Mouse (Mus musculus) heart, adult 2 months (tissue): Measurements from ENCODE around the gene Ciz1. TPM values are rescaled to one million over a fixed set of nuclear protein-coding genes. Genes with fewer than 3 reads are reported as not detected.

Experiments used
- DNase-seq, 2 experiments: peaks; one replicate each; pipeline ENCODE4 v3.0.0; 2021
- H3K27ac ChIP-seq: fragments of 200-600 bp; 2 replicates; pipeline ENCODE4 v1.8.1; 2022
- H3K27me3 ChIP-seq: fragments of 200-500 bp; 2 replicates; pipeline ENCODE4 v1.6.1; 2012; ENCODE audit warnings: mild to moderate bottlenecking, low read length, inconsistent platforms, mixed read lengths; ENCODE audit not compliant: control insufficient read depth, insufficient read depth
- H3K36me3 ChIP-seq: fragments of 200-500 bp; 2 replicates; pipeline ENCODE4 v1.6.1; 2012; ENCODE audit warnings: low read length, inconsistent platforms; ENCODE audit not compliant: control insufficient read depth, insufficient read depth
- H3K4me1 ChIP-seq: fragments of 200-500 bp; 2 replicates; pipeline ENCODE4 v1.6.1; 2011; ENCODE audit warnings: low read length; ENCODE audit not compliant: control insufficient read depth, insufficient read depth
- H3K4me3 ChIP-seq: fragments of 200-600 bp; 2 replicates; pipeline ENCODE4 v1.8.1; 2022
- H3K79me2 ChIP-seq: fragments of 200-500 bp; replicated peaks from 2 replicates; pipeline ENCODE4 v1.6.1; 2012; ENCODE audit warnings: mild to moderate bottlenecking, inconsistent platforms, low read length, moderate library complexity, mixed read lengths; ENCODE audit not compliant: control insufficient read depth, insufficient read depth
- H3K9ac ChIP-seq: fragments of 200-500 bp; 2 replicates; pipeline ENCODE4 v1.6.1; 2012; ENCODE audit warnings: low read depth, mild to moderate bottlenecking, control low read depth, inconsistent platforms, low read length, mixed read lengths
- CTCF ChIP-seq: fragments of 200-600 bp; IDR thresholded peaks from 2 replicates; pipeline ENCODE4 v1.8.1; 2022; ENCODE audit warnings: antibody characterized with exemption, mild to moderate bottlenecking, moderate library complexity
- EP300 ChIP-seq: fragments of 200-500 bp; IDR thresholded peaks from 2 replicates; pipeline ENCODE4 v1.6.1; 2011; ENCODE audit warnings: low read depth, low read length, control low read depth; ENCODE audit not compliant: insufficient read depth
- POLR2A ChIP-seq: fragments of 200-500 bp; IDR thresholded peaks from 2 replicates; pipeline ENCODE4 v1.6.1; 2011; ENCODE audit warnings: mild to moderate bottlenecking, low read depth, low read length, control low read depth; ENCODE audit not compliant: insufficient read depth
- WGBS: fragments of 180-500 bp; shearing (Covaris S2); methylation state at CpG from one replicate; pipeline ENCODE4 v1.1.7; 2018; 5-methylcytosine and 5-hydroxymethylcytosine counted together
- intact Hi-C: fragments of 180-260 bp; cut with DNase I; formaldehyde crosslinking; loops from one replicate; pipeline ENCODE4 v1.15.1; 2025
- polyA plus RNA-seq: library from polyadenylated mRNA; depleted of rRNA; stranded (reverse); fragments of >200 nt; gene quantifications from 2 replicates; pipeline ENCODE4 v1.2.3, GENCODE M21; 2012
- total RNA-seq, 2 experiments: library from RNA; stranded (reverse); gene quantifications; 2 replicates each; pipeline ENCODE4 v1.2.3; 2021

Gene Ciz1
- total and polyA plus RNA-seq, 3 experiments = 26.7 to 128 (median 29.5) TPM

- Histone ChIP-seq H3K9ac (no peak overlapping the region), H3K27ac (no peak overlapping the region), H3K4me3 (no peak overlapping the region), H3K36me3 (no peaks in the 10 kb centered on the region), H3K79me2 (no peaks in the 10 kb centered on the region), H3K27me3 (no peaks in the 10 kb centered on the region), H3K4me1 (no peaks in the 10 kb centered on the region; the same call in 1 of the 2 replicates)
- 24% methylated on average over 7 of the region's 7 CpGs for WGBS
- DNase-seq = peak in 1 of 2 experiments; percentile 19
- no peak for TF ChIP-seq CTCF
- no peak for TF ChIP-seq POLR2A
- no peak for TF ChIP-seq EP300
- intact Hi-C loops = no loop called here
These were observed 26.8 kb upstream of the Ciz1 start for GRCm38 (mm10) chr2:32325342-32325741.

GRCm38 (mm10) chr2:32327200-32327599 is 24.9 kb upstream of the Ciz1 start:
- H3K27ac ChIP-seq = no peak overlapping the region
- 74% methylated on average over 4 of the region's 4 CpGs for WGBS
- H3K27me3 ChIP-seq = no peaks in the 10 kb centered on the region
- DNase-seq = no peak
- TF ChIP-seq CTCF = no peak
- TF ChIP-seq EP300 = no peak
- TF ChIP-seq POLR2A = no peak
- H3K36me3 ChIP-seq = no peaks in the 10 kb centered on the region
- intact Hi-C loops = no loop called here
- H3K4me1 ChIP-seq = no peaks in the 10 kb centered on the region; the same call in 1 of the 2 replicates
- no peak overlapping the region for H3K9ac ChIP-seq
- no peak overlapping the region for H3K4me3 ChIP-seq
- no peaks in the 10 kb centered on the region for H3K79me2 ChIP-seq

GRCm38 (mm10) chr2:32328911-32329460 is 23.1 kb upstream of the Ciz1 start:
- Histone ChIP-seq H3K4me3 (no peak overlapping the region), H3K4me1 (no peaks in the 10 kb centered on the region; the same call in 1 of the 2 replicates), H3K9ac (no peak overlapping the region), H3K27me3 (no peaks in the 10 kb centered on the region; the same call in 1 of the 2 replicates), H3K27ac (no peak overlapping the region), H3K36me3 (no peaks in the 10 kb centered on the region), H3K79me2 (no peaks in the 10 kb centered on the region)
- no peak for DNase-seq
- TF ChIP-seq CTCF = no peak
- no peak for TF ChIP-seq EP300
- no peak for TF ChIP-seq POLR2A
- intact Hi-C loops = no loop called here
- 50% methylated on average over 13 of the region's 13 CpGs for WGBS

- intact Hi-C loops = no loop called here
- Histone ChIP-seq H3K4me3 (no peak overlapping the region), H3K4me1 (no peaks in the 10 kb centered on the region; the same call in 1 of the 2 replicates), H3K79me2 (no peaks in the 10 kb centered on the region), H3K36me3 (no peaks in the 10 kb centered on the region), H3K27ac (no peak overlapping the region), H3K27me3 (no peaks in the 10 kb centered on the region; the same call in 1 of the 2 replicates), H3K9ac (no peak overlapping the region)
- no peak for DNase-seq
- no peak for TF ChIP-seq POLR2A
- TF ChIP-seq EP300 = no peak
- TF ChIP-seq CTCF = no peak
- 45% methylated on average over 6 of the region's 6 CpGs for WGBS
These were observed 22.6 kb upstream of the Ciz1 start for GRCm38 (mm10) chr2:32329531-32329930.

GRCm38 (mm10) chr2:32332159-32332558 is 20.0 kb upstream of the Ciz1 start:
- intact Hi-C loops = no loop called here
- H3K27me3 ChIP-seq = no peaks in the 10 kb centered on the region; the same call in 1 of the 2 replicates

GRCm38 (mm10) chr2:32335888-32336287 is 16.2 kb upstream of the Ciz1 start:
- no peaks in the 10 kb centered on the region for H3K79me2 ChIP-seq
- H3K4me1 ChIP-seq = no peaks in the 10 kb centered on the region
- no peaks in the 10 kb centered on the region; the same call in 1 of the 2 replicates for H3K27me3 ChIP-seq
- H3K27ac ChIP-seq = no peak overlapping the region
- no peak for DNase-seq
- no peaks in the 10 kb centered on the region for H3K36me3 ChIP-seq
- no peak overlapping the region for H3K9ac ChIP-seq
- intact Hi-C loops = no loop called here
- 31% methylated on average over 15 of the region's 15 CpGs for WGBS
- H3K4me3 ChIP-seq = no peak overlapping the region
- TF ChIP-seq EP300 (no peak), POLR2A (no peak), CTCF (no peak)

More at GRCm38 (mm10) chr2:32332159-32332558, 20.0 kb upstream of the Ciz1 start:
- Histone ChIP-seq H3K9ac (no peak overlapping the region), H3K27ac (no peak overlapping the region), H3K4me3 (no peak overlapping the region), H3K79me2 (no peaks in the 10 kb centered on the region), H3K36me3 (no peaks in the 10 kb centered on the region), H3K4me1 (no peaks in the 10 kb centered on the region)
- TF ChIP-seq EP300 = no peak
- TF ChIP-seq POLR2A = no peak
- no peak for TF ChIP-seq CTCF
- WGBS = 69% methylated on average over 5 of the region's 5 CpGs
- no peak for DNase-seq
